Mouse (Mus musculus) megakaryocyte, adult 5-6 weeks (primary cell): Measurements from ENCODE around the gene Fbxl8. TPM values are rescaled to one million over a fixed set of nuclear protein-coding genes. Genes with fewer than 3 reads are reported as not detected.

Source experiments
- ATAC-seq: 2 replicates; pipeline ENCODE4 v1.8.0; 2016; ENCODE audit warnings: mild to moderate bottlenecking, inconsistent platforms; ENCODE audit not compliant: poor library complexity, severe bottlenecking
- total RNA-seq, 2 experiments: library from RNA; stranded (forward) in 1 of 2; stranded (reverse) in 1 of 2; fragments of 153-499, 151-499 nt in 1 of 2; fragments of 221-1000, 200-1000 nt in 1 of 2; gene quantifications; 2 replicates each; pipeline versions ENCODE4 v1.2.3 to v1.2.4; 2015 to 2017

Gene Fbxl8
- total RNA-seq, 2 experiments from 2014 or later: 3.3 to 6.3 TPM

- ATAC-seq: no peak
Measured at GRCm38 (mm10) chr8:105257318-105258114, 6.9 kb upstream of the Fbxl8 start.

- peak; percentile 13 for ATAC-seq
Measured at GRCm38 (mm10) chr8:105258911-105259720, 5.3 kb upstream of the Fbxl8 start.

- ATAC-seq: peak; percentile 72
Measured at GRCm38 (mm10) chr8:105259721-105260320, 4.6 kb upstream of the Fbxl8 start.

GRCm38 (mm10) chr8:105260371-105261099, 3.9 kb upstream of the Fbxl8 start:
- ATAC-seq: no peak

- ATAC-seq: no peak
Measured at GRCm38 (mm10) chr8:105261326-105261980, 3.0 kb upstream of the Fbxl8 start.

- no peak for ATAC-seq
Measured at GRCm38 (mm10) chr8:105263244-105263912, 1.1 kb upstream of the Fbxl8 start.

- peak; percentile 68 for ATAC-seq
Measured at GRCm38 (mm10) chr8:105265128-105265527, 680 bp downstream of the Fbxl8 start.

- ATAC-seq: no peak
Measured at GRCm38 (mm10) chr8:105266775-105267174, 2.3 kb downstream of the Fbxl8 start.

- ATAC-seq: no peak
Measured at GRCm38 (mm10) chr8:105268342-105269074, 4.1 kb downstream of the Fbxl8 start.

GRCm38 (mm10) chr8:105269075-105269458, 4.6 kb downstream of the Fbxl8 start:
- no peak for ATAC-seq

GRCm38 (mm10) chr8:105269461-105269947, 5.1 kb downstream of the Fbxl8 start, which contains the start of gene Hsf4:
Gene Hsf4 (plus strand): TSS chr8:105269801.
- peak; percentile 47 for ATAC-seq

GRCm38 (mm10) chr8:105270101-105270915, 5.9 kb downstream of the Fbxl8 start:
- no peak for ATAC-seq

- ATAC-seq: no peak
Measured at GRCm38 (mm10) chr8:105270916-105271186, 6.4 kb downstream of the Fbxl8 start.

GRCm38 (mm10) chr8:105275387-105275786, 10.9 kb downstream of the Fbxl8 start:
- ATAC-seq: no peak

- no peak for ATAC-seq
Measured at GRCm38 (mm10) chr8:105275840-105276239, 11.4 kb downstream of the Fbxl8 start, which contains the start of gene Nol3. Gene Nol3 (plus strand): TSS chr8:105276140.

GRCm38 (mm10) chr8:105276292-105277120, 12.1 kb downstream of the Fbxl8 start:
- peak; percentile 61 for ATAC-seq

GRCm38 (mm10) chr8:105278911-105279334, 14.5 kb downstream of the Fbxl8 start:
- ATAC-seq: peak; percentile 66
